Mouse (Mus musculus) neural tube, embryonic 11.5 days (tissue): ENCODE data around the gene Sebox. TPM values are rescaled to one million over a fixed set of nuclear protein-coding genes. Genes with fewer than 3 reads are reported as not detected.

Experiments
- ATAC-seq: fragments of 200-750 bp; cut with Nextera tagmentation; 2 replicates; pipeline ENCODE4 v1.8.0; 2017; ENCODE audit warnings: moderate number of reproducible peaks, mild to moderate bottlenecking, moderate TSS enrichment, moderate library complexity; ENCODE audit not compliant: insufficient read depth, low FRiP score, low TSS enrichment
- DNase-seq: peaks from one replicate; pipeline ENCODE4 v3.0.0-alpha.2; 2015; ENCODE audit warnings: low spot score
- H3K27ac ChIP-seq: fragments of 300-500 bp; sonication (generic); 2 replicates; pipeline ENCODE4 v1.5.1; 2014; ENCODE audit warnings: low read depth, mild to moderate bottlenecking, low read length
- H3K27me3 ChIP-seq: fragments of 300-500 bp; sonication (generic); 2 replicates; pipeline ENCODE4 v1.6.1; 2014; ENCODE audit warnings: mild to moderate bottlenecking, low read length, mixed read lengths; ENCODE audit not compliant: control insufficient read depth, insufficient read depth
- H3K36me3 ChIP-seq: fragments of 300-500 bp; sonication (generic); 2 replicates; pipeline ENCODE4 v1.6.1; 2014; ENCODE audit warnings: mild to moderate bottlenecking, low read length, moderate library complexity, mixed read lengths; ENCODE audit not compliant: control insufficient read depth, insufficient read depth
- H3K4me1 ChIP-seq: fragments of 300-500 bp; sonication (generic); 2 replicates; pipeline ENCODE4 v1.6.1; 2014; ENCODE audit warnings: low read length, mixed read lengths; ENCODE audit not compliant: control insufficient read depth, insufficient read depth
- H3K4me2 ChIP-seq: fragments of 300-500 bp; sonication (generic); 2 replicates; pipeline ENCODE4 v1.6.1; 2014; ENCODE audit warnings: low read depth, mild to moderate bottlenecking, moderate library complexity
- H3K4me3 ChIP-seq: fragments of 300-500 bp; sonication (generic); 2 replicates; pipeline ENCODE4 v1.5.1; 2014; ENCODE audit warnings: low read depth, low read length
- H3K9ac ChIP-seq: fragments of 300-500 bp; sonication (generic); 2 replicates; pipeline ENCODE4 v1.6.1; 2014; ENCODE audit warnings: mild to moderate bottlenecking, low read length
- H3K9me3 ChIP-seq: fragments of 300-500 bp; sonication (generic); 2 replicates; pipeline ENCODE4 v1.6.1; 2016; ENCODE audit warnings: low read length; ENCODE audit not compliant: control insufficient read depth
- WGBS: fragments of 180-500 bp; shearing (Covaris S2); extraction: QIAGEN DNeasy Blood & Tissue Kit; methylation state at CpG from one replicate; pipeline ENCODE4 v1.1.7; 2014; 5-methylcytosine and 5-hydroxymethylcytosine counted together
- polyA plus RNA-seq: library from polyadenylated mRNA; unstranded; fragments of >200 nt; fragmentation: Nextera tagmentation; extraction: Ambion mirVana; gene quantifications from 2 replicates; pipeline ENCODE4 v1.2.1, GENCODE M21; 2014

Gene Sebox
- polyA plus RNA-seq, 1 experiment from 2014 or later: not detected

DNA sequence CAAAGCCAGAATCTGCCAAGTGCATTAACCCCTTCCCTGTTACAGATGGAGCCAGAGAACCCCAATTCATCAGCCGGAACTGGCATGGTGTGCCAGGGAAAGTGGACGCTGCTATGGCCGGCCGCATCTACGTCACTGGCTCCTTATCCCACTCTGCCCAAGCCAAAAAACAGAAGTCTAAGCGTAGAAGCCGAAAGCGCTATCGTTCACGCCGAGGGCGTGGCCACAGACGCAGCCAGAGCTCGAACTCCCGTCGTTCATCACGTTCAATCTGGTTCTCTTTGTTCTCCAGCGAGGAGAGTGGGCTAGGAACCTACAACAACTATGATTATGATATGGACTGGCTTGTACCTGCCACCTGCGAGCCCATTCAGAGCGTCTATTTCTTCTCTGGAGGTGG, 1.7 kb upstream of the Sebox start:
- Histone ChIP-seq H3K4me3 (no peak overlapping the region), H3K9me3 (no peaks in the 10 kb centered on the region), H3K4me2 (no peak overlapping the region), H3K27me3 (0 out of 2 replicates have a peak, but pooled peaks cover 2% of the 10 kb centered on the region), H3K9ac (no peak overlapping the region), H3K27ac (no peak overlapping the region), H3K36me3 (peaks cover under 1% of the 10 kb centered on the region; the same call in 1 of the 2 replicates), H3K4me1 (peaks cover 4% of the 10 kb centered on the region; the same call in 1 of the 2 replicates)
- no peak for DNase-seq
- ATAC-seq: no peak
- 78% methylated on average over 20 of the region's 20 CpGs for WGBS

DNA sequence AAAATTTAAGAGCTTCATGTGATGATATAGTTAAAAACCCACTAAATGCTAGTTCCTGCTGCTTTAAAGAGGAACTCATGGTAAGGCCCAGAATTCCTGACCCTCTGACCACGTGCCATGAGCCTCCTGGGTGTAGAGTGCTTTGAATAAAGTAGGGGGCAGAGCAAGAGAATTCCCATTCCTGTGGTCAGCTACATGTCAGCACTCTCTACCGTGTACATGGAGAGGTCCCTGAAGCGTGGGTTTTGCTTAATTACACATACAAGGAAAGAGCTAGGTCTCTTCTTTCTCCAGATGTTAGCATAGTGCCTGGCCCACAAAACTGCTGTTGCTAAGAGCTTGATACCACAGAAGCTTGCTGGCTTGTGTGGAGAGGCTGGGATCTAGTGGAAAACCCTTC, 2.2 kb downstream of the Sebox start:
- H3K36me3 ChIP-seq: peaks cover 9% of the 10 kb centered on the region; the same call in 1 of the 2 replicates
- no peak for DNase-seq
- H3K4me2 ChIP-seq: no peak overlapping the region
- 84% methylated on average over 3 of the region's 3 CpGs for WGBS
- no peak overlapping the region for H3K4me3 ChIP-seq
- H3K4me1 ChIP-seq: no peaks in the 10 kb centered on the region
- ATAC-seq: no peak
- no peaks in the 10 kb centered on the region for H3K9me3 ChIP-seq
- 0 out of 2 replicates have a peak, but pooled peaks cover under 1% of the 10 kb centered on the region for H3K27me3 ChIP-seq
- H3K9ac ChIP-seq: no peak overlapping the region
- H3K27ac ChIP-seq: no peak overlapping the region

DNA sequence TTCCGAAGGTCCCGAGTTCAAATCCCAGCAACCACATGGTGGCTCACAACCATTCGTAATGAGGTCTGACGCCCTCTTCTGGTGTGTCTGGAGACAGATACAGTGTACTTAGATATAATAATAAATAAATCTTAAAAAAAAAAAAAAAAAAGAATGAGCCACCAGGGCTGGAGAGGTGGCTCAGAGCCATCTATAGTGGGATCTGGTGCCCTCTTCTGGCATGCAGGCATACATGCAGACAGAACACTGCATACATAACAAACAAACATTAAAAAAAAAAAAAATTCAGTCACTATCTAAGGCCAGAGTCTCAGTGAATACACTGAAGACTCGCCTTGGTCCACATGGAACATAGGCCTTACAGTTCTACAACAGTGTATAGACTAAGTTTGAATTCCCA, 5.9 kb downstream of the Sebox start:
- H3K36me3 ChIP-seq: peaks cover 9% of the 10 kb centered on the region; the same call in 1 of the 2 replicates
- ATAC-seq (no peak), DNase-seq (no peak)
- H3K27me3 ChIP-seq: no peaks in the 10 kb centered on the region
- H3K27ac ChIP-seq: no peak overlapping the region
- no peak overlapping the region for H3K9ac ChIP-seq
- peaks cover 14% of the 10 kb centered on the region for H3K4me1 ChIP-seq
- no peak overlapping the region for H3K4me3 ChIP-seq
- no peaks in the 10 kb centered on the region for H3K9me3 ChIP-seq
- no peak overlapping the region for H3K4me2 ChIP-seq
- WGBS: 89% methylated on average over 5 of the region's 5 CpGs

- Histone ChIP-seq H3K4me1 (peaks cover 14% of the 10 kb centered on the region), H3K36me3 (peaks cover 21% of the 10 kb centered on the region), H3K9ac (peak within 1 kb of the TSS; percentile 96), H3K27me3 (no peaks in the 10 kb centered on the region), H3K9me3 (no peaks in the 10 kb centered on the region), H3K4me3 (peak within 1 kb of the TSS; percentile 67), H3K27ac (peak within 1 kb of the TSS; percentile 69; the same call in 1 of the 2 replicates), H3K4me2 (peak within 1 kb of the TSS; percentile 76)
- WGBS: under 1% methylated on average over 60 of the region's 67 CpGs
- ATAC-seq (peak; percentile 91), DNase-seq (peak; percentile 96)
These were observed 9.0 kb downstream of the Sebox start, which contains the start of the genes Tmem199 and Poldip2 for GRCm38 (mm10) chr11:78512025-78512957. Tmem199 (minus strand) TSS chr11:78512172. Poldip2 (plus strand) TSS chr11:78512193.

GRCm38 (mm10) chr11:78513106-78513790, 10.0 kb downstream of the Sebox start:
- peaks cover 14% of the 10 kb centered on the region for H3K4me1 ChIP-seq
- WGBS: 81% methylated on average over 3 of the region's 3 CpGs
- H3K27me3 ChIP-seq: no peaks in the 10 kb centered on the region
- H3K27ac ChIP-seq: no peak overlapping the region
- peak overlapping the region; percentile 76 for H3K4me2 ChIP-seq
- peaks cover 17% of the 10 kb centered on the region for H3K36me3 ChIP-seq
- H3K4me3 ChIP-seq: peak overlapping the region; percentile 67; the same call in 1 of the 2 replicates
- peak overlapping the region; percentile 96 for H3K9ac ChIP-seq
- no peaks in the 10 kb centered on the region for H3K9me3 ChIP-seq
- ATAC-seq (no peak), DNase-seq (no peak)

GRCm38 (mm10) chr11:78515549-78516325, 12.5 kb downstream of the Sebox start:
- ATAC-seq (no peak), DNase-seq (no peak)
- Histone ChIP-seq H3K4me1 (peaks cover 14% of the 10 kb centered on the region), H3K27me3 (no peaks in the 10 kb centered on the region), H3K4me2 (no peak overlapping the region), H3K36me3 (peaks cover 20% of the 10 kb centered on the region), H3K9me3 (no peaks in the 10 kb centered on the region), H3K27ac (no peak overlapping the region), H3K4me3 (no peak overlapping the region), H3K9ac (no peak overlapping the region)
- WGBS: 58% methylated on average over 2 of the region's 2 CpGs

DNA sequence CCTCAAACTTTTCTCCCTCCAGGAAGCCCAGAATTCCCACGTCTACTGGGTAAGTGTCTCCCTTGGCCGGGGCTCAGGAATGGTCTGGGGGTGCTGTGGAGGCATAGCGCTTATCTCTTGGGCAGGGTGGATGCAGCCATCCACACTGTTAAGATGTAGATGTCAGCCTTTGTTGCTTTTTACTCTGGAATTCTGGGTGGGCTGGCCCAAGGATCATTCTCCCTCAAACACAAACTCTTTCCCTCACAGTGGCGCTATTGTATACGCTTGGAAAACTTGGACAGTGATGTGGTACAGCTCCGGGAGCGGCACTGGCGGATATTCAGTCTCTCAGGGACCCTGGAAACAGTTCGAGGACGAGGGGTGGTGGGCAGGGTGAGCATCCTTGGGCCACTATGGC, 15.7 kb downstream of the Sebox start:
- Histone ChIP-seq H3K9ac (no peak overlapping the region), H3K4me3 (no peak overlapping the region), H3K27ac (no peak overlapping the region), H3K9me3 (no peaks in the 10 kb centered on the region), H3K4me2 (no peak overlapping the region), H3K27me3 (no peaks in the 10 kb centered on the region), H3K36me3 (peaks cover 33% of the 10 kb centered on the region), H3K4me1 (no peaks in the 10 kb centered on the region)
- ATAC-seq: no peak
- no peak for DNase-seq
- 94% methylated on average over 10 of the region's 10 CpGs for whole genome bisulfite sequencing

DNA sequence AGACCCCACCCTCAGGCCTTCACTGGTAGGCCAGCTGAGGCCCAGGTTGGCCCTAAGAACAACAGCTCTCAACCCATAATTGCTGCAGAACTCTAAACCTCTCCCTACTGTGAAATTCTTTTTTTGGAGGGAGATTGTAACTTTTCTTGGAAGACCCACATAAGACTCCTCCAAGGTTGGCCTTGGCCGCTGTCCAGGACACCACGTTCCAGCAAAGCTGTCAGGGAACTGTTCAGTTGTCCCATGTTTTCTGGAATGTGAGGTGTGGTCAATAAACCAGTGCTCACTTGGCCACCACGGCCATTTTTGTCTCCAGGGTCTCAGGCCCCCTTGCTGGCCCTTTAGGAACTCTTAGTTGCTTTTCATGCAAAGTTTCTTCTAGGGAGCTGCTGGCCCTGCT, 18.6 kb downstream of the Sebox start:
- no peak overlapping the region for H3K9ac ChIP-seq
- no peaks in the 10 kb centered on the region for H3K27me3 ChIP-seq
- H3K4me3 ChIP-seq: no peak overlapping the region
- ATAC-seq (no peak), DNase-seq (no peak)
- H3K9me3 ChIP-seq: no peaks in the 10 kb centered on the region
- WGBS: 92% methylated on average over 3 of the region's 3 CpGs
- no peak overlapping the region for H3K4me2 ChIP-seq
- no peak overlapping the region for H3K27ac ChIP-seq
- H3K4me1 ChIP-seq: no peaks in the 10 kb centered on the region
- H3K36me3 ChIP-seq: peaks cover 21% of the 10 kb centered on the region
